Mouse (Mus musculus) forelimb bud, embryonic 11.5 days (tissue): Measurements from ENCODE around the gene Dab1.
A peak's percentile ranks its signal among the peaks of the same experiment; 100 is the strongest.

Experiments
- DNase-seq: peaks from one replicate; pipeline ENCODE4 v3.0.0-alpha.2; 2012; ENCODE audit warnings: low read depth, low spot score

Gene Dab1

GRCm38 (mm10) chr4:103700392-103700791, 81.2 kb downstream of the Dab1 start:
- no peak for DNase-seq

DNA sequence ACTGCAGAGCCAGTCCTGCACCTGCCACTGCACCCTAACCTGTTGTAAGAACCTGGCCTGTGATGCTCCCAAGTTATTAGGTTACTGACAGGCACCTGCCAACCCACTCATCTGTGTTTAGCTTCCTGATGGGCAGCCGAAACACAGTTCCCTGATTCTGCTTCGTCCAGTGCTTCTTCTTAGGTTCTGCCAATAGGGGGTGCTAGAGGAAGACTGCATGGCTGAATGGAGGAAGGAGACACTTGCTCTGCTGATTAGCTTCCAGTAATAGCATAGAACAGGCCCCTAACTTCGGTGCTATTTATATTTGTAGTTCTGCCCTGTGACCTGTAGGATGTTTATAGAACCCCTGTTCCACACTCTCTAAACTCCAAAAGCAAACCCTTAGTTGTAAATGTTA, 83.0 kb downstream of the Dab1 start:
- DNase-seq: no peak

GRCm38 (mm10) chr4:103704477-103704876, 85.3 kb downstream of the Dab1 start:
- DNase-seq: no peak

GRCm38 (mm10) chr4:103706501-103706900, 87.3 kb downstream of the Dab1 start:
- DNase-seq: no peak

- DNase-seq: no peak
Observed at GRCm38 (mm10) chr4:103707140-103707539, 88.0 kb downstream of the Dab1 start.

DNA sequence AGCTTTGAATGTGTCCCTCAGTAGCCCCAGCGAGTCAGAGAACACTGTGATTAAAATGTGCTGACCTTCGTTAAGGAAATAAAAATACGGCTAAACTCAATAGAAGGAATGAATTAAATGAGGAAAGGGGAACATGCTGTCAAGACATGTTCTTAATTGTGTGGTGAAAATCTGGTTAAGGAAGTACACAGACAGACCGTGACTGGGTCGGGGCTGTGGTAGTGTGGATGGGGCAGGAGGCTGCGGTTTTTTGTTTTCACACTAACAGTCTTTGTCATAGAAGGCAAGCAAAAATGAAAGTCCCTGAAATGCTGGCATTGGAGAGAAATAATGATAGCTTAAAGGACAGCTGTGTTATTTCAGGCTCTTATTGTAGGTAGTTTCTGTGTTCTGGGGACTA, 92.2 kb downstream of the Dab1 start:
- DNase-seq: no peak

GRCm38 (mm10) chr4:103713921-103714320, 94.8 kb downstream of the Dab1 start:
- DNase-seq: no peak

DNA sequence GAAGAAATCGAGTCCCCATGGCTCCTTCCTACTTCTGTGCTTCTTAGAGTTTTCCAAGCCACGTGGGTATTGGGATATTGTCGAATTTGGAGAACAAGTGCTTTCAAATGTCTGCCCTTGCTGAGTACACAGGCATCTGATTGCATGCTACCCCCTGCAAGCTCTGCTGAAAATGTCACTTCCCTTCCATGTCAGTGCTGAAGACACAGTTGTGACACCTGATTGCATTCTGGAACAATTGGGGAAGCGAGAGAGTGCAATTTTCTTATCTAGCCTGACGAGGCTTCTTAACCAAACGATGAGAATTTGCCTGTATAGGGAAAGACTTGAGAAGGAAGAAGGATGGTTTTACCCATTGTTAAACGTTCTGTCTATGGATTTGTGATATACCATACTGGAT, 95.8 kb downstream of the Dab1 start:
- DNase-seq: no peak

DNA sequence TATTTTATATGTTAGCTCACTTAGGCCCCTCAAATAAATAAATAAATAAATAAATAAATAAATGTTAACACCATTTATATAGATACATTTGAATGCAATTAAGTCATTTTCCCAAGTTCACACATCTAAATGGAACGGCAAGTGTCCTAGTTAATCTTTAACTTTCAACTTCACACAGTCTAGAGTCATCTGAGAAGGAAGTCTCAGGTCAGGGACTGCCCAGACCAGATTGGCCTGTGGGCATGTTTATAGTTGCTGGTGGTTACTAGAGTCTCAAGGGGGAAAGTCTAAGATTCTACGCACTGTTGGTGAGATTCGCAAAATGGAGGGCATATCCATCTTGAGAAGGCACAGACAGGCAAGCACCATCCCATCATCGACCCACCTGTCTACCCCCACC, 96.4 kb downstream of the Dab1 start:
- DNase-seq: no peak

DNA sequence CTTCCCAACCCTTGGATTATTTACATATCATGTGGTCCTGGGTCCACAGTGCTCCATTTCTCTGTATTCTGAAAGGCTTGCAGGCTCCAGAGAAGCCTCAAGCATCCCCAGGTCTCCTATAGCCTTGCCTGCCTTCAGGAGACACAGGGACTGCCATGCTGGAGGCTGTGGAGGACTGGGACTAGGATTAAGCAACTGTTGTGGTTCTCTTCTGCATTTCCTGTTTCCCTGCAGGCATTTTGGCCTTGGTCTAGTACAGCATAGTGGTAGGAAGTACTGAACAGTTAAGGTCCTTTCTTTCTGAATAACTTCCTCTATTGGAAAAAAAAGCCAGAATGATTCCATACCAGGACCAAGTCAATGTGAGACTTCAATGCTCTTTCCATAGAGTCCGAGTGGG, 103.6 kb downstream of the Dab1 start:
- no peak for DNase-seq

DNA sequence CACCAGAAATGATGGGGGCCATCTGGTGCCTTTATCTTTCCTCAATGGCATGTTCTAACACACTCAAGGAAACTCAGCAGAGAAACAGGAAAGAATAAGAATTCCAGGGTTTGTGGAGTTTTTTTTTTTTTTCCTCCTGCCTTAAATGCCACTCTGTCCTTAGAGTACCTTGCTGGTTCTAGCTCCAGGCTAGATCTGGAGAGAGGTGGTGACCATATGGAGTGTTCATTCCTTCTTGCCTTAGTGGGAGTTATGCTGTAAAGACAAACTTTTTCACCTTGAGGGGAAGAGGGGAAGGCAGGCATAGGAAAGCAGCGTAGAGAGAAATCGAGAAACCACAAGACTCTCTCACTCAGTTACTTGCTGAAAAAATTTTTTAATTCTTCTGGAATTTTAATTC, 107.3 kb downstream of the Dab1 start:
- DNase-seq: no peak

DNA sequence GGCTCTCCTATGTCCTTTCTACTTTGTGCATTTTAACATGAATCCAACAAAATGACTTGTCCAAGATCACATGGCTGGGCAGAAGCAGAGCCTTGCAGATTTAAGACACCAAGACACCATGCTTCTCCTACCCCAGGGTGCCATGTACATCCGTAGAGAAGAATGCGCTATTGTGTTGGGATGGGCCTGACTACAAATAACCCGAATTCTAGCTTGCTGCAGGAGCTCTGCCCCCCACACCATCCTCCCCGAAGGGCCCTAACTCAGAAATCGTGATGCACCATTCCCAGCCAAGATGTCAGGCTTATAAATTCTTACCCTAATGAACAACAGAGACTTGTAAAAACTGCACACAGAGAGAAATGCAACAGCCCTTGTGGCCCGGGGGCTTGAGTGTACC, 118.0 kb downstream of the Dab1 start:
- peak; percentile 39 for DNase-seq

DNA sequence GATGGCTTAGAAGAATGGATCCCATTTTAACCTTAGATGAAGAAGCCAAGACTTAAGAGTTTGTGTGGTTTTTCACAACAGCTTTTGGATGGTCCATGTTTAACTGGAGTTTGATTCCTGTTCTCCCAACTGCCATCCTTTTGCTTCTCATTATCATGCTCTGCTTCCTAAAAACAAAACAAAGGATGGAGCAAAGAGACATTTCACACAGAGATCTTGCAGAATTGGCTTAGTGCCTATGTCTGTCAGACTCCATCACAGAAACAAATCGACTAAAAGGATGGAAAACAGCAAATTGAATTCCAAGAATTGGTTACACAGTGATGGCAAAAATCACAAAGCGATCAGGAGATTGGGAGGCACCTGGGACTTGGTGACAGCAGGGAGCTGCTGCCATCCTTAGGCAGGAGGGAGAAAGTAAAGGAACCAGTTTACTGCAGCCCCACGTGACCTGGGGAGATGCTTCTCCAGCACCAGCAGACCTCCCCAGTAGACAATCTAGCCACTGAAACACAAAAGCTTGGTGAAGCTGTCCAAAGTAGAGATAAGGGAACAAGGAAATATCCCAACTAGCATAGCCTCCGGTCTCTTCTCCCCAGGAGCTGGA, 132.2 kb downstream of the Dab1 start:
- no peak for DNase-seq

DNA sequence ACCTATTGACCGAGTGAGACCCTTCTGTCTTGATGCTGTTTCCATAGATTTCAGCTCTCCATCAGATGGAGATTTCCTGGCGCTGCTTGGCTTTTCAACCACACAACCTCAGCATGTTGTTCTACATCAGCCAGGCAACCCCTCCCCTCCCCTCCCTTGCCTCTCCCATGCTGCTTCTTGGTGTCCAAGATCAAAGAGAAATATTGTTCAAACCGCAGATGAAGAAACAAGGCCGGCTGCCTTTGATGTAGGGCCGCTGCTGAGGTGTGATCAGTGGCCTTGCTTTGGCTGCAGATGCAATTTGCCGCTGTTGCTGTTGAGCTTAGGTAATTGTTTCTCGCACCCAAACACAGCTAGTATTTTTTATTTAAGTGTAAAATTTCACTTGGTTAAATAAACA, 135.4 kb downstream of the Dab1 start:
- peak; percentile 13 for DNase-seq

GRCm38 (mm10) chr4:103757241-103757640, 138.1 kb downstream of the Dab1 start:
- DNase-seq: no peak

DNA sequence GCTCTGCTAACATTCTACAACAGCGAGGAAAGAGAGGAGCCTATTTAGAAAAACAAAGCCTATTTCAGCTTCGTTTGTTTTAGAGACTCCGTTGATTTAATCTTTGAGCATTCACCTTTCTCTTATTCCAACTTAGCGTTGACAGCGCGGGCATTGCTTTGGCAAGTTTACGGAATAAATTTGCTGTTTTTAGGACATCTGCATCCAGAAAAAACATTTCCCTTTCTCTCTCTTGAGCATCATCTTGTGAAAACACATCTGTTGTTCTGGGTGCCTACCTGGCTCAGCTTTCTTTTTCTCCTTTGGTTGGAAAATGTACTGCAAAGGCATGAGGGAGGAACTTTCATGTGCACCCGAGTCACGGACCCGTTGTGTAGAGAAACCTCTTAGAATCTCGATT, 143.3 kb downstream of the Dab1 start:
- DNase-seq: no peak

- peak; percentile 13 for DNase-seq
Observed at GRCm38 (mm10) chr4:103775712-103776111, 156.6 kb downstream of the Dab1 start.

DNA sequence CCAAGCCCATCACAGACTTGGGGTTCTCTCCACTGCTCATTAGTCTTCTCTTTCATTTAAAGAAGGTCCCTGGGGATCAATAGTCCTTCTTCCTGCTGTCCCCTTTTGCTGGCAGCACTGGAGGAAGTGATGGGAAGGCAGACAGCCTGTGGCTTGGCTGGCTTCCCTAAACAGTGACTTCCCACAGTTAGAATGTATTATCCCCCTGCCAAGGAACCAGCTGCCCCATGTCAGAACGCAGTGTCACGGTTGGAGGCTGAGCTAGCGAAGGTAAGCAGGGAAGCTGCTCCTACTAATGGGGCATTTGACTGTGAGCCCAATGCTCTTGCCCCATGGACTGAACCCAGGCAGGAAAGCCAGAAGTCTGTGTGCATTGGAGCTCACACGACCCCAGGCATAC, 162.2 kb downstream of the Dab1 start:
- DNase-seq: no peak

DNA sequence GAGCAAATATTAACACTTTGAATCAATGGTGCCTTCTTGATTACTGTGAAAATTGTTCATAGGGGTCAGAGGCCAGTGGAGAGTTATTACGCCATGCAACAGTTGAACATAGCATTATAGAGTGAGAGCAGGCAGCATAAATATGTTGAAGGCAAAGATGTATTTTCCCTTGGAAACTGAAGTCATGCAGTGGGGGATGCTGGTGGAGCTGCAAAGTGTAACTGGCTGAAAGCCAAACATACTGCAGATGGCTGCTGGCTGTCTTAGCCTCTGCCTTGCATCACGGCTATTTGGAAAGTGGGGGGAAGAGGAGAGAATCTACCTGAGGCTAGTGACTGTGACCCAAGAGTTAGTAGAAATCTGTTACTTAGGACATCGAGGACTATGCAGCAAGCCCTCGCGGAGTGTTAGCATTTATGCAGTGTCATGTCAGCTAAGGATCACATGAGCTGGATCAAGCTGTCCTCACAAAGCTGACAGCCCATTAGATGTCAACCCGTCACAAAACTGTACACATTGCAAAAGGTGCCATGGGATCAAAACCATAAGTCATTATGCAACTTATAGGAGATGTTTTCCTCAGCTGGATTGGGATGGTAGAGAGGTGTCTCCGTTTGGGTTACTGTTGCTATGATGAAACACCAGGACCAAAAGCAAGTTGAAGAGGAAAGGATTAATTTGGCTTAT, 164.5 kb downstream of the Dab1 start:
- DNase-seq: no peak

DNA sequence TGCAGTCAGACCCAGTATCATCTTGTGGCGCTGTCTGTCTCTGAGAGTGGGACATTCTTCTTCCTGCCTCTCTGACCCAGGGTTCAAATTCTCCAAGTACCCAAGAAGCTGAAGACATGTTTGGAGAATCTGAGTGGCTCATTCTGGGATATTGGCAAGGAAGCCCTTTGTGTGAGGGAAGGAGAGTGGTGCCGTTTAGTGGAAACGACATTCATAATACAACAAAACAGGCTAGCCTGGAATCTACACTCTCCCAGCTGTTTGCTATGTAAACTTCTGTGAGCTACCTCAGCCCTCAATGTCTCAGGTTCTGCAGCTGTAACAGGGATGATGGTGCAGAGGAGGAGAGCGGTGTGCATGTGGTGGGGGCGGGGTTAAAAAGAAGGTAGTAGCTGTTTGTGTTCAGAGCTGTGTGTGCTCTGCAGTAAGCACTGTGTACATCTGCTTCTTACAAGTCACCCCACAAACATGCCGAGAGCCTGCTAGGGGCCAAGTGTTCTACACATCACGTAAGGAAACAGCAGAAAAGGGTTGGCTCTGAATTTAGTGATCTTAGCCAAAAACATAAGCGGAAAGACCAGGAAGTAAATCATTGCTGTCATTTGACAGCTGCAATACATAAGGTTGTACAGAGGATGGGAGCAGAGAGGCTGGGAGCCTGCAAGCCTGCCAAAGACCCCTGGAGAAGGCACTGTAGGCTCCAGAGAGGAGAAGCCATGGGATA, 174.6 kb downstream of the Dab1 start:
- DNase-seq: no peak

DNA sequence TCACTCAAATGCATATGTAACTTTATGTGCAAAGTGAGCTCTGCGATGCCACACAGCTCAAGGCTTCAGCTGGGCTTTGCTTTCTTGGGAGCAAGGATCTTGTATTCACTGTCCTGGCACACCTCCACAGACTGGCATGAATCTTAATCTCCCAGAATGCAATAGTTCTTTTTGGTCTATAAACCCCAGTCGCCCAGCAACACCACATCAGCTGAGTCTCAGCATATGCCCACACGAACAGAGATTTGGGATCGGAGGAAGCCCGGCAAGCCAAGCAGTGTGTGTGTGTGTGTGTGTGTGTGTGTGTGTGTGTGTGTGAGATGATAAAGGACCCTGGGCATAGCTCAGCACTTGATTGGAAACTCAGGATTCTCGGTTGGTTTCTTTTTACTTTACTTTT, 177.3 kb downstream of the Dab1 start:
- no peak for DNase-seq

DNA sequence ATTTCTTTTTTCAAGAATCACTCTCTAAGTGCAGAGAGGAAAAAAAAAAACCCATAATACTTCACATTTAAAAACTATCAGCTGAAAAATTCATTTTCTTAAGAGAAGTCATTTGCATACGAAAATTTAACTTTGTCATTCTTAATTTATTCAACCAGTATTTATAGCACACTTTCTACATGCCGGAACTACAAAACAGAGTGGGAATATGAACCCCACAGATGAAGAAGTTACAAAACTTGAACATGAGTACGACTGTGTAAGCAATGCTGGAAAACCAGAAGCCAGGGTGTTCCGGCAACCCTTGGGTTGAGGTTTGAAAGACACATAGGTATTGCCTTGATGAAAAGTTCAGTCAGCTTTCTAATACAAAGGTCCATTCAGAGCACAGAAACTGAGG, 183.3 kb downstream of the Dab1 start:
- DNase-seq: no peak

- no peak for DNase-seq
Observed at GRCm38 (mm10) chr4:103804461-103804860, 185.3 kb downstream of the Dab1 start.
